Mouse (Mus musculus) kidney, adult 2 months (tissue): ENCODE measurements around the gene Ulk4. TPM values are rescaled to one million over a fixed set of nuclear protein-coding genes. Genes with fewer than 3 reads are reported as not detected.

ENCODE experiments used
- DNase-seq: peaks from one replicate; pipeline ENCODE4 v3.0.0; 2021
- H3K27ac ChIP-seq: fragments of 200-500 bp; 2 replicates; pipeline ENCODE4 v1.5.1; 2012; ENCODE audit warnings: low read depth, low read length, control low read depth, inconsistent platforms; ENCODE audit not compliant: insufficient read depth
- H3K27me3 ChIP-seq: fragments of 200-500 bp; replicated peaks from 2 replicates; pipeline ENCODE4 v1.6.1; 2012; ENCODE audit warnings: mild to moderate bottlenecking, moderate library complexity, low read length, inconsistent platforms; ENCODE audit not compliant: control insufficient read depth, insufficient read depth
- H3K36me3 ChIP-seq: fragments of 200-500 bp; 2 replicates; pipeline ENCODE4 v1.6.1; 2012; ENCODE audit warnings: mild to moderate bottlenecking, moderate library complexity, low read length, inconsistent platforms; ENCODE audit not compliant: control insufficient read depth, insufficient read depth
- H3K4me1 ChIP-seq: fragments of 200-500 bp; 2 replicates; pipeline ENCODE4 v1.6.1; 2011; ENCODE audit warnings: low read length; ENCODE audit not compliant: control insufficient read depth, insufficient read depth
- H3K4me3 ChIP-seq: fragments of 200-500 bp; 2 replicates; pipeline ENCODE4 v1.5.1; 2011; ENCODE audit warnings: mild to moderate bottlenecking, low read depth, low read length, control low read depth; ENCODE audit not compliant: insufficient read depth
- CTCF ChIP-seq: fragments of 200-500 bp; conservative IDR thresholded peaks from 2 replicates; pipeline ENCODE4 v1.5.1; 2011; ENCODE audit warnings: low read depth, mild to moderate bottlenecking, control low read depth, low read length, moderate library complexity, mixed read lengths; ENCODE audit not compliant: insufficient read depth, insufficient read length
- POLR2A ChIP-seq: fragments of 200-500 bp; IDR thresholded peaks from one replicate; pipeline ENCODE4 v1.6.1; 2011; ENCODE audit warnings: low read depth, low read length, control low read depth
- WGBS: fragments of 180-500 bp; shearing (Covaris S2); methylation state at CpG from one replicate; pipeline ENCODE4 v1.1.7; 2018; 5-methylcytosine and 5-hydroxymethylcytosine counted together
- polyA plus RNA-seq: library from polyadenylated mRNA; depleted of rRNA; stranded (reverse); fragments of >200 nt; gene quantifications from 2 replicates; pipeline ENCODE4 v1.2.3, GENCODE M21; 2012

Gene Ulk4
- polyA plus RNA-seq, 1 experiment: 1.9 TPM

DNA sequence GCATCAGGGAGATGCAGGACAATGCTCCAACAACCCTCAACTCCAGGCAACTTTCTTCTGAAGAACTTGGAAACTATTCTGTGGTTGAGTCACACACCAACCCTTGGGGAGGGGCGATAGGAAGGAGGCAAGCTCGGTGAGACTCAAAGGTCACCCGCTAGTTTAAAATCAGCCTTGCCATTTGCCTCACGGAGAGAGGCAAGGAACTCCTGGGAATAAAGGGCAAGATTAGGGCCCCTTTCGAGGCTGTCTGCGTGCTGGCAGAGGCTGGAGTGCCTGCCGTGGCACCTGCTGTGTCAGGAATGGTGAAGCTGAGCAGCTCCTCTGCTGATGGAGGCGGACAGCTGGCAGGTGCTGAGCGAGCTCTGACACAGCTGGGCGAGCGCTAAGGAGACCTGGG is 169.9 kb downstream of the Ulk4 start:
- Histone ChIP-seq H3K4me1 (no peaks in the 10 kb centered on the region), H3K36me3 (no peaks in the 10 kb centered on the region), H3K27ac (no peak overlapping the region), H3K4me3 (no peak overlapping the region), H3K27me3 (no peaks in the 10 kb centered on the region)
- TF ChIP-seq POLR2A: no peak
- no peak for TF ChIP-seq CTCF
- peak; percentile 59 for DNase-seq
- 44% methylated on average over 11 of the region's 11 CpGs for WGBS

DNA sequence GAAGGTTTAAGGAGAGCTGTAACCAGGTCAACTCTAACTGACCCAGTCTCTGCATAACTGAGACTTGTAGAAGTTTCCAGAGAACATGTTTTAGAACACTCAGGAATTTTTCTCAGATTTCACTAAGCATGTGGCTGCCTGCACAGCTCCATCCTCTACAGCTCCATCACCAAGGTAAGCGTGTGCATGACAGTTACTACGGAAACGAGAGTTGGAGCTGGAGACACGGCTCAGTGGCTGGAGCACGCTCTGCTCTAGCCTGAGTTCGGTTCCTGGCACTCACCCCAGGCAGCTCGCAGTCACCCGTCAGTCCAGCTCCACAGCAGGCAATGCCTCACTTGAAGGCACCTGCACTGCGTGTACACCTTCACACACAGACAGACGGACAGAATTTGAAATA is 175.5 kb downstream of the Ulk4 start:
- no peaks in the 10 kb centered on the region for H3K27me3 ChIP-seq
- WGBS: 77% methylated on average over 10 of the region's 10 CpGs
- no peak for TF ChIP-seq CTCF
- no peak for TF ChIP-seq POLR2A
- no peaks in the 10 kb centered on the region for H3K36me3 ChIP-seq
- H3K27ac ChIP-seq: no peak overlapping the region
- no peak for DNase-seq
- H3K4me3 ChIP-seq: no peak overlapping the region
- H3K4me1 ChIP-seq: no peaks in the 10 kb centered on the region

DNA sequence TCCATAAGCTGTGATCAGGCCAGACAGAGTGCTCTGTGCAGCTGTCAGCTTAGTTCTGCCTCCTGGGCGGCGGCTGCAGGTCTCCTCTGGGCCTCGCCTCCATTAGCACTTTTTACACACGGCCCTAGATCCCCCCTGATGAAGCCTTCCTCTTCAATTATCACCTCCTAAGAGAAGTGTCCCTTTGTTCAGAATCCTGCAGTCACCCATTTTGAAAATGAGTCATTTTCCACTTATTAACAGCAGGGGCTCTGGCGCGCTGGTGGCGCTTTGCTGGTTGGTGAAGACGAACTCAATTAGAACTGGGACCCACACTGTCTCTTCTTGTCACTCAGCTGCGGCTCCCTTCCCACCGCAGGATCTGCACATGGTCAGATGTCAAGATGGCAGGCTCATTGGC is 177.5 kb downstream of the Ulk4 start:
- Histone ChIP-seq H3K36me3 (no peaks in the 10 kb centered on the region), H3K4me1 (no peaks in the 10 kb centered on the region), H3K4me3 (no peak overlapping the region), H3K27ac (no peak overlapping the region), H3K27me3 (no peaks in the 10 kb centered on the region)
- 95% methylated on average over 10 of the region's 10 CpGs for WGBS
- DNase-seq: no peak
- no peak for TF ChIP-seq POLR2A
- no peak for TF ChIP-seq CTCF

DNA sequence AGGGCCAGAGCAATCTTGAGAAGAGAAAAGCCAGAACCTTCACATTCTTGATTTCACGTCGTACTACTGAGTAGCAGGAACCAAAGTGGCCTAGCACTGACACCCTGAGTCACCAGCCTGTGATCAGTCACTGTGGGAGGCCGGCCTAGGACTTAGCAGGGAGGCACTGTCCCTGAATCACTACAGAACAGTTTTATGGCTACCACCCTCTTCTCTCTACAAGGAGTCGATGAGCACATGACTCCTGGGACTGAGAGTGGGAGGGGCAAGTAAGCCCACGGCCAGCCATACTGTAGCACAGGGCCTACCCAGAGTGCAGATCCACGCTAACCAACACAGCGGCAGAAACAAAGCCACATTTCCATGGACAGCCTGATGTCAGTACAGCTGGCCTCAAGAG is 183.2 kb downstream of the Ulk4 start:
- no peaks in the 10 kb centered on the region for H3K36me3 ChIP-seq
- H3K27ac ChIP-seq: no peak overlapping the region
- no peaks in the 10 kb centered on the region for H3K27me3 ChIP-seq
- no peak for DNase-seq
- no peak overlapping the region for H3K4me3 ChIP-seq
- no peaks in the 10 kb centered on the region for H3K4me1 ChIP-seq
- TF ChIP-seq POLR2A: no peak
- WGBS: 64% methylated on average over 7 of the region's 7 CpGs

- TF ChIP-seq CTCF (peak; percentile 41; the same call in 1 of the 2 replicates), POLR2A (no peak)
- Histone ChIP-seq H3K4me3 (no peak overlapping the region), H3K4me1 (no peaks in the 10 kb centered on the region), H3K27ac (no peak overlapping the region), H3K36me3 (no peaks in the 10 kb centered on the region), H3K27me3 (no peaks in the 10 kb centered on the region)
- WGBS: 83% methylated on average over 5 of the region's 5 CpGs
- DNase-seq: no peak
These were observed 184.4 kb downstream of the Ulk4 start for GRCm38 (mm10) chr9:121092568-121092967.

GRCm38 (mm10) chr9:121091016-121091735 is 185.8 kb downstream of the Ulk4 start:
- Histone ChIP-seq H3K27ac (no peak overlapping the region), H3K27me3 (no peaks in the 10 kb centered on the region), H3K4me1 (no peaks in the 10 kb centered on the region), H3K36me3 (no peaks in the 10 kb centered on the region), H3K4me3 (no peak overlapping the region)
- WGBS: 87% methylated on average over 10 of the region's 10 CpGs
- TF ChIP-seq POLR2A (no peak), CTCF (no peak)
- DNase-seq: no peak

- TF ChIP-seq POLR2A: no peak
- no peak for TF ChIP-seq CTCF
- 50% methylated on average over 8 of the region's 8 CpGs for WGBS
- H3K4me3 ChIP-seq: no peak overlapping the region
These were observed 189.3 kb downstream of the Ulk4 start for GRCm38 (mm10) chr9:121087661-121088060.

More at GRCm38 (mm10) chr9:121087661-121088060, 189.3 kb downstream of the Ulk4 start:
- no peaks in the 10 kb centered on the region for H3K27me3 ChIP-seq
- no peaks in the 10 kb centered on the region for H3K36me3 ChIP-seq
- H3K4me1 ChIP-seq: no peaks in the 10 kb centered on the region
- peak; percentile 75 for DNase-seq
- H3K27ac ChIP-seq: no peak overlapping the region
